Mouse (Mus musculus): ENCODE results near the gene Jade1.

DNA sequence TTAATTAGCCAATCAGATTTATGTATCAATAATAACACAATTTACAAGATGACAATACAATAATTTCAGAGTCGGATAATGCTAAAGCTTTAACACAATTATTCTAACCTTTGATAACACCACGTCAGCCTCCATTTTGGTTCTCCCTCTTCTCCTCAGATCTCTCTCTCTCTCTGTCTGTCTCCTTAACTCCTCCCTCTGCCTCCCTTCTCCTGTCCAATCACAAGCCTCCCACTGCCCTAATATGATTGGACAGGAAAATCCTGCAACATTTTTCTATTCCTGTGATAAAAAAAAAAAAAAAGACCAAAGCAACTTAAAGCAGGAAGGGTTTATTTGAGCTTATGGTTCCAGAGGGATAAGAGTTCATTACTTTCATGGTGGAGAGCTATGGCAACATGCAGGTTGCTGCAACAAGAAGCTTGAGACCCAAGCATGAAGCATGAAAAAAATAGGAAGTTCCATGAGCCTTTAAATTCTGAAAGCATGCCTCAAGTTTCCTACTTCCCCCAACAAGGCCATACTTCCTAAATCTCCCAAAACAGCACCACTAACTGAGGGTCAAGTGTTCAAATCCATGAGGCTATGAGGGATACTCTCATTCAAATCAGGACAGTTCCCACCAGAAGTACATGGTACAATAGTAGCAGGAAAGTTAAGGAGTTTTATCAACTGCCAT is 27.1 kb upstream of the Jade1 start:
- no peak for TF ChIP-seq ELF1 (IDR thresholded peaks at IDR 0.05; ENCODE audit: low read depth, low read length)
- TF ChIP-seq MAZ (IDR thresholded peaks at IDR 0.05; ENCODE audit: low read depth, low read length), result no peak
- no peak for TF ChIP-seq CTCF (conservative IDR thresholded peaks at IDR 0.05 in 1 of 2, IDR thresholded peaks at IDR 0.05 in 1 of 2; ENCODE audit: low read depth in 2 of 2, low read length in 2 of 2)
- TF ChIP-seq ZKSCAN1 (IDR thresholded peaks at IDR 0.05; ENCODE audit: borderline replicate concordance, low read depth, low read length), result no peak
- TF ChIP-seq KAT2A (IDR thresholded peaks at IDR 0.05; ENCODE audit: insufficient replicate concordance, low read length), result no peak
- TF ChIP-seq CHD1 (IDR thresholded peaks at IDR 0.05; ENCODE audit: low read depth, low read length), result no peak
- no peak for TF ChIP-seq RAD21 (IDR thresholded peaks at IDR 0.05; ENCODE audit: low read depth, low read length)
- TF ChIP-seq MEF2A (IDR thresholded peaks at IDR 0.05; ENCODE audit: borderline replicate concordance, low read depth, low read length), result no peak
- no peak for TF ChIP-seq POLR2AphosphoS2 (IDR thresholded peaks at IDR 0.05; ENCODE audit: low read depth, low read length)
- TF ChIP-seq MYC (IDR thresholded peaks at IDR 0.05; ENCODE audit: low read depth, low read length), result no peak
- TF ChIP-seq EP300 (IDR thresholded peaks at IDR 0.05; ENCODE audit: low read length), result no peak
- TF ChIP-seq ZMIZ1 (IDR thresholded peaks at IDR 0.05; ENCODE audit: low read depth, low read length), result no peak
- TF ChIP-seq HCFC1 (IDR thresholded peaks at IDR 0.05; ENCODE audit: low read depth, low read length), result no peak
- no peak for TF ChIP-seq USF2 (conservative IDR thresholded peaks at IDR 0.05; ENCODE audit: low read depth, low read length)
